Mouse (Mus musculus) testis, adult 2 months (tissue): ENCODE results near the gene Ksr2.

ENCODE experiments used
- CTCF ChIP-seq: fragments of 200-500 bp; IDR thresholded peaks from 2 replicates; pipeline ENCODE4 v1.5.1; 2012; ENCODE audit warnings: low read depth, mild to moderate bottlenecking, inconsistent platforms, low read length, moderate library complexity; ENCODE audit not compliant: control insufficient read depth, insufficient read depth, insufficient replicate concordance
- POLR2A ChIP-seq: fragments of 200-500 bp; IDR thresholded peaks from 2 replicates; pipeline ENCODE4 v1.6.1; 2012; ENCODE audit warnings: low read depth, mild to moderate bottlenecking, inconsistent platforms, low read length, moderate library complexity; ENCODE audit not compliant: control insufficient read depth

DNA sequence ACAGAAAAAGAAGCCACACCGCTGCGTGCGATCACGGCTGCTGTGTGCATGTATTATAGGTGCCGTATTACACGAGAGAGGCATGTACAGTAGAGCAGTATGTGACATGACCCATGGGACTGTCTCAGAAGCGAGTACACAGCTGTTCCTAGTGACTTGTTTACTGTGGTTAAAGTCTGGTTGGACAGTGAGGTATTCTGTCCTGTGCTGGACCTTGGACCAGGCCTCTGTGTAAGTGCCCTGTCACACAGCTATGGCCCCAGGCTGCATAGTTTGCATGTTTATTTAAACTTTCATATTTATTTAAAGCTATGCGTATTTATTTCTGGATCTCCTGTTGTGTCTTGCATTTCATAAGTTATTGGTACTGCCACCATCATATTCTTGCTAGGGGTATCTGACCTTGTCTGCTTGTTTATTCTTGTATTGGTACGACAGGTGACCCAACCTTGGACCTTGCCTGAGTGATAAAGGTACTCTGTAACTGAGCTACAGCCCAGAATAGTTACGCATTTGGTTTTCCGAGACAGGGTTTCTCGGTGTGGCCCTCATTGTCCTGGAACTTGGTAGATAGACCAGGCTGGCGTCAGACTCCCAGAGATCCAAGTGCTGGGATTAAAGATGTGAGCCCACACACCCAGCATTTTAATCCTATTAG, 47.8 kb upstream of the Ksr2 start:
- TF ChIP-seq CTCF (no peak), POLR2A (no peak)
